Mouse (Mus musculus): ENCODE measurements at regions not wholly inside any gene's neighbourhood (a gene's known extent, or its start where the extent isn't known, plus 50 kb on each side); places are given as distances from the start of the nearest gene placed in this dataset.

DNA sequence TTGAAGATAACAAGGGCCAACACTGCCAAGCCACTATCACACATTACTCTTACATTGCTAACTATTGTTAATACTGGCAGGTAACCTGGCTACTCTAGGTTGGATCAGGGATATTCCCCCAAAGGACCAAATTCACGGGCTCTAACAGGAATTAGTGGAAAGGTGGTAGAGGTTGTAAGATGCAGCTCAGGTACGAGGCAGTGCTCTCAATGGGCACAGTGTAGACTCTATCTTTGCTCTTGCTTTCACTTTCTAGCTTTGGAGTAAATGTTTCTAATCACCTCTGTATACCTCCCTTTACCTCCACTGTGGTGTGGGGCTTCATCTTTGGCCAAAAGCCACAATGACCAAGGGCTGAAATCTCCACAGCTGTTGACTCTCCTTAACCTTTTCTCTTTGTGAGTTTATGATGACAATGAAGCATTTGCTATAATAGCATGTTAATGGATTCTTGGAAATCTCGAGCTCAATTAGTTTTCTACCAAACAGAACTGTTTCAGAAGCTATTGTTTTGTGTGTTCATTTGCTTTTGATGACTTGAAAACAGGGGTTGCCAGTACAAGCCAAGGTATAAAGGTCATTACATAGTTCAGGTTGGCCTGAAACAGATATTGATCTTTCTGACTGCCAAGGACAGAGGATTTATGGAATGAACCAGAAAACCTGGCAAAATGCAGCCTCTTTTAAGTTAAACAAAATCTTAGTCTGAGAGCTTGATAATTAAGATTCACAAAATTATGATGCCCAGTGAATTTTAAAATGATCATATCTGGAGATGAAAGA, 454.1 kb downstream of the 1190002N15Rik start:
- no peak overlapping the region for H3K4me3 ChIP-seq (replicated peaks)
- WGBS = 65% methylated on average over 3 of the region's 3 CpGs
- H3K4me2 ChIP-seq = no peak overlapping the region
- no peak overlapping the region for H3K9ac ChIP-seq
- no peak for ATAC-seq (ENCODE audit: insufficient read depth, low FRiP score, low read depth)
- no peaks in the 10 kb centered on the region for H3K27me3 ChIP-seq (replicated peaks)
- no peaks in the 10 kb centered on the region for H3K36me3 ChIP-seq
- H3K9me3 ChIP-seq = no peaks in the 10 kb centered on the region
- no peak overlapping the region for H3K27ac ChIP-seq
- H3K4me1 ChIP-seq = no peaks in the 10 kb centered on the region

DNA sequence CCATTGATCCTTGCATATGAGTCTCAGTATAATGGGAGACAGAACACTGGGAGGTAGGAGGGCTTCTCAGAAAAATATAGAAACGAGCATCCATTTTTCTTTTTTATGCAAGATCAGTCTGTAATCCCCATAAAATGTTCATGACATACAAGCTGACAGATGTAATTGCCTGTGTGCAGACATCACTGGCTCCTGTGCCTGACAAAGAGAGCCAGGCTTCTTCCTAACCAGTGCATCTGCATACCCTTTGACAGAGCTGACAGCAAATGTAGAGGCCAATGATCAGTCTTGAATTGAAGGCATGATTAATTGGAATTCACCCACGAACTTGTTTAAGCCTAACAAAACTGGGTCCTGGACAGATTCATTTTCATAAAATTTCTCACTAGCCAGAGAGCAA, 463.0 kb downstream of the 1190002N15Rik start:
- no peaks in the 10 kb centered on the region for H3K36me3 ChIP-seq
- 46% methylated on average over 2 of the region's 2 CpGs for WGBS
- no peak overlapping the region for H3K4me2 ChIP-seq
- H3K9me3 ChIP-seq = no peaks in the 10 kb centered on the region
- ATAC-seq (ENCODE audit: insufficient read depth, low FRiP score, low read depth) = no peak
- no peaks in the 10 kb centered on the region for H3K27me3 ChIP-seq (replicated peaks)
- no peaks in the 10 kb centered on the region for H3K4me1 ChIP-seq
- H3K27ac ChIP-seq = no peak overlapping the region
- no peak overlapping the region for H3K4me3 ChIP-seq (replicated peaks)
- no peak overlapping the region for H3K9ac ChIP-seq

DNA sequence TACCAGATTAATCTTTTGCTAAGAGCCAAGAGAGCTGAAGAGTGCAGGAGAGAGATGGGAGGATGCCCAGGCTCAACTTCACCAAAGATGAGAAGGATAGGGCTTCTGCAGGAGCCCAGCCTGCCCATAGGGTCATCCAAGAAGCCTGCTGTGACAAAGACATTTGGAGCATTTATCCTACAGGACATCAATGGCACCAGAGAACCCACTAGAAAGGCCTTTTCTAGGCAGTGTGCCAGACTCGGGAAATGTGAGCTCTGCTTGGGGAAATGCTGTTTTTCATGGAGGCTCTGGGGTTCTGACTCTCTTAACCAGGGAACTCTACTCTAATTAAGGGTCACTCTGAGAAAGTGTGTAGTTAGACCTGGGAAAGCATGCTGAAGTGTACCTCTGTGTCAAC, 470.8 kb downstream of the 1190002N15Rik start:
- no peak for ATAC-seq (ENCODE audit: insufficient read depth, low FRiP score, low read depth)

DNA sequence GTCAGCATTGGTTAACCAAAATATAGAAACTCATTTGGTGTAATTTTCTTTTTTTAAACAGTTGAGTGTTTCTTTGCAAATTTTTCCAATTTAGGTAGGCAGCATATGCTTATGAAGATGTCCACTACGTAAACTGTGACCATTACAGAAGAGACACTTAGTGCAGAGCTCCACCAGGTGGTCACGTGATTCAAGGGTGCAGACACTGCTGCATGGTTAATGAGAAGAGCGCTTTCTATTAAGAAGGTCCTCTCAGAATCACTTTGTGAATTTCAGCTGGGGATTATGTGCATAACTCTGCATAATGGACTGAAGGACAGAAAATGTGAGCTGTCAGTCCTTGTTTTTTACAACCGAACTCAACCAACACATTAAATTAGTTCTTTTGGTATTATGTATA, 484.7 kb downstream of the 1190002N15Rik start:
- WGBS = 82% methylated on average over 4 of the region's 4 CpGs
- H3K27me3 ChIP-seq (replicated peaks) = no peaks in the 10 kb centered on the region
- no peak overlapping the region for H3K4me2 ChIP-seq
- no peaks in the 10 kb centered on the region for H3K36me3 ChIP-seq
- no peak overlapping the region for H3K9ac ChIP-seq
- no peaks in the 10 kb centered on the region for H3K4me1 ChIP-seq
- H3K4me3 ChIP-seq (replicated peaks) = no peak overlapping the region
- H3K9me3 ChIP-seq = no peaks in the 10 kb centered on the region
- no peak overlapping the region for H3K27ac ChIP-seq
- no peak for ATAC-seq (ENCODE audit: insufficient read depth, low FRiP score, low read depth)

More for the DNA sequence above, 470.8 kb downstream of the 1190002N15Rik start:
- H3K27me3 ChIP-seq (replicated peaks) = no peaks in the 10 kb centered on the region
- no peaks in the 10 kb centered on the region for H3K9me3 ChIP-seq
- no peak overlapping the region for H3K9ac ChIP-seq
- H3K36me3 ChIP-seq = no peaks in the 10 kb centered on the region
- no peaks in the 10 kb centered on the region for H3K4me1 ChIP-seq
- no peak overlapping the region for H3K4me2 ChIP-seq
- H3K4me3 ChIP-seq (replicated peaks) = no peak overlapping the region
- no peak overlapping the region for H3K27ac ChIP-seq
- WGBS = 39% methylated on average over 1 of the region's 1 CpGs

DNA sequence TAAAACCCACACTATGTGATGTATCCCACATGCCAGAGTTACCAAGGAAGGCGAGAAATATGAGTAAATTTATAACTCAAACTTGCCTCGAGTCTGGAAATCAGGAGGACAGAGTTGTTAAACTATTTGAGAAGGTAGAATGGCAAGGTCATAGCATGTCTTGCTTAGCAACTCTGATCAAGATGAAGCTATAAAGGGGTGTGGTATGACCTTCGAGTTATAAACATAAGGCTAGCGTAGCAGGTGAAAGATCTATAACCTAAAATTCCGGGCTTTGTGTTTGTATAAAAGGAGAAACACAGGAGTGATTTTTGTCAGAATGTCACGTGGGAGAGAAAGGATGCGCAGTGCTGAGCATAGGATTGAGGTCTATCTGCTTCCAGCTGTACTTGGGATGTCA, 490.0 kb downstream of the 1190002N15Rik start:
- H3K9me3 ChIP-seq = no peaks in the 10 kb centered on the region
- H3K27ac ChIP-seq = no peak overlapping the region
- no peak overlapping the region for H3K4me3 ChIP-seq (replicated peaks)
- no peaks in the 10 kb centered on the region for H3K36me3 ChIP-seq
- 62% methylated on average over 7 of the region's 7 CpGs for WGBS
- no peak overlapping the region for H3K4me2 ChIP-seq
- ATAC-seq (ENCODE audit: insufficient read depth, low FRiP score, low read depth) = no peak
- no peaks in the 10 kb centered on the region for H3K4me1 ChIP-seq
- H3K27me3 ChIP-seq (replicated peaks) = no peaks in the 10 kb centered on the region
- no peak overlapping the region for H3K9ac ChIP-seq

DNA sequence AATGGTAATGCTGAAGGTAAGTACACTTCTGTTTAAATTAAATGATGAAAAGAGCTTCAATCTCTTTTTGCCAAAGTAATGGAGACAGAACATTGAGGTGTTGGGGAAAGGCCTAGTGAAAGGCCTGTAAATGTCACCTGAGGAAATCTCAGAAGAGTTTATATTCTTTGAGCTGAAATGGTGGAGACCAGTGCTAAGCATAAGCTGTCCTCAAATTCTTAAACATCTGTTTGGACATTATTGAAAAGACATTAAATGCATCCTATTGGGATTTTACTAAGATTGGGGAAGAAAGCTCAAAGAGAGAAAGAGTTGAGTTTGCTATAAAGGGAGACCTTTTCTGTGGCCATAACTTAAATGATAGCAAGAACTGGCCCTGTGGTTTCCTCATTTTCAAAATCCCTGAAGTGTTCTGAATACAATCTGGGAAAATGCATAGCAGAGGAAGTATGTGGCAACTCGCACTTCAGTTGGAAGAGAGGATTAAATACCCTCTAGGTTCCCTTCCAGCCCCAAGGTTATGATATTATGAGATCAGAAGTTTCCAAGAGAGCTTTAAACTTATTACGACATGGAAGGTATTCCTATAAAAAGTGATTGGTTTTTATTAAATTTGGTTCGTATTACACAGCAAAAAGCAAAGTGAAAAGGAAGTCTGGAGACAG, 492.3 kb downstream of the 1190002N15Rik start:
- no peak for ATAC-seq (ENCODE audit: insufficient read depth, low FRiP score, low read depth)
- H3K27ac ChIP-seq = no peak overlapping the region
- no peak overlapping the region for H3K4me2 ChIP-seq
- H3K4me1 ChIP-seq = no peaks in the 10 kb centered on the region
- no peaks in the 10 kb centered on the region for H3K9me3 ChIP-seq
- H3K36me3 ChIP-seq = no peaks in the 10 kb centered on the region
- H3K9ac ChIP-seq = no peak overlapping the region
- 72% methylated on average over 3 of the region's 3 CpGs for WGBS
- H3K4me3 ChIP-seq (replicated peaks) = no peak overlapping the region
- H3K27me3 ChIP-seq (replicated peaks) = no peaks in the 10 kb centered on the region

DNA sequence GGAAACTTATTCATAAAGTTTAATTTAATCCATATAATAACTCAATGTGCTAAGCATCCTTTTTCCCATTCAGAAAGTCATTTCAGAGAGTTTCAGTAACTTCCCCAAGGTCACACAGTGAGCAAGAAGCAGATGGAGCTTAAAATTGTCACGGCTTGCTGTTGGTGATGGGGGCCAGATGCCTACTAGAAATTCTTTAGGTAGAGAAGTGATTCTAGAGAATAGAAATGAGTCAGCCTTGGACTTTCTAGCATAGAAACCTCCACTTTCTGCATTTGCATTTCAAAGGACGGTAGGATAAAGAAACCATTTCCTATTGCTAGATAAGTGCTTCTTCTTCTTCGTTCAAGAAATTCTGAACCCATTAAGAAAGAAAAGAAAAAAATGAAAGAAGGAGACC, 514.1 kb downstream of the 1190002N15Rik start:
- 63% methylated on average over 3 of the region's 3 CpGs for WGBS
- Histone ChIP-seq H3K36me3 (no peaks in the 10 kb centered on the region), H3K4me1 (no peaks in the 10 kb centered on the region), H3K9me3 (no peaks in the 10 kb centered on the region), H3K27ac (no peak overlapping the region), H3K27me3 (replicated peaks) (no peaks in the 10 kb centered on the region), H3K4me2 (no peak overlapping the region), H3K9ac (no peak overlapping the region), H3K4me3 (replicated peaks) (no peak overlapping the region)
- no peak for ATAC-seq (ENCODE audit: insufficient read depth, low FRiP score, low read depth)

DNA sequence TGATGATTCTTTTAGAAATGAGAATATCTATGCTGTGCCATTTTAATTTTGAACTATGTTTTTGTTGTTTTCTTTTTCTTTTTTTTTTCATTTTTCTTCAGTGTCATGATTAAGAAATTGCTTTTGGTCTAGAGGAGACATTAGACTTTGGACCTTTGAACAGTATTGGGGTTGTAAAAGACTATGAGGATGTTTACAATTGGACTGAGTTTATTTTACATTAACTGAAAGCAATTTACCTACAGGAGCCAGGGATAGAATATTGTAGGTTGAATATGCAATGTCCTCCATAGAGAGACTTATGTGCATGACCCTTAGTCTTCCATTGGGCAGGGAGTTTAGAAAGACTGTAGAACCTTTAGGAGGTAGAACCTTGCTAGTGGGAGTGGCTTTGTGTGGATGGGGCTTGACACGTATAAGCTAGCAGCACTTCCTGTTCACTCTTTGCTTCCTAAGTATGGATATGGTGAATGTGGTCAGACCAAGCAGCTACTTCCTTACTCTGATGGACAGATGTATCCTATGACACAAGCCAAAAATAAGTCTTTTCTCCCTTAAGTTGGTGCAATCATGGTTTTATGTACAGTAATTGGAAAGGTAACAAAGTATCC, 516.5 kb downstream of the 1190002N15Rik start:
- no peaks in the 10 kb centered on the region for H3K4me1 ChIP-seq
- H3K4me3 ChIP-seq (replicated peaks) = no peak overlapping the region
- H3K9ac ChIP-seq = no peak overlapping the region
- no peaks in the 10 kb centered on the region for H3K27me3 ChIP-seq (replicated peaks)
- no peaks in the 10 kb centered on the region for H3K36me3 ChIP-seq
- WGBS = 62% methylated on average over 1 of the region's 1 CpGs
- no peak overlapping the region for H3K4me2 ChIP-seq
- no peaks in the 10 kb centered on the region for H3K9me3 ChIP-seq
- H3K27ac ChIP-seq = no peak overlapping the region
- no peak for ATAC-seq (ENCODE audit: insufficient read depth, low FRiP score, low read depth)

DNA sequence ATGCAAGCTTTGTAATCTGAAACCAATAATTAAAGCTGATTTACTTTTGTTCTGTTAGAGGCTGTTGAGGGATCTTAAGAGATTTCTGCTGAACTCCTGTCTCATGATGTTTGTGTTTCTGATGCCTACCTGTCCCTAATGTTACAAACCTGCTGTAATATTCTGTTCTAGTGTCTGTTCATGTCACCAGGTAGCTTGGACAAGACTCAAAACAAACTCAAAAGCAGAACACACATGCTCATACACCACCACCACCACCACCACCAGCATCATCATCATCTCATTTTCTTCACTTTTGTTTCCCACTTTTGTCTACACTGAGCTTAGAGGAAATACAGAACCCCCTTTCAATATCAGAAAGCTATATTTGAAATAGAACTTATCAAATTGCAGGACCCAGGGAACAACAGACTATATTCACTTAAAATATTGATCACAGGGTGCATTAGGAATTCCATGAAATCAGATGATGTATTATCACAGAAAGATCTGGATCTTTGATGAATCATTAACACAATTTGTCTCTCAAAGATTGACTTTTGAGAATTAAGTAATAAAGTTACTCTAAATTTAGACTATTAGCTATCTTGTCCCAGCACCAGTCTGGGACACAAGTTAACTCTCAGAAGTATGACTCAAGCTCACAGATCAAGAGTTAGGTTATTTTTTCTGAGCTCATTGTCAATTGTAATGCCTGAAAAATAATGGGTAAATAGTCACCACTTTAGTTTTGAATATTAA, 521.0 kb downstream of the 1190002N15Rik start:
- Histone ChIP-seq H3K9ac (no peak overlapping the region), H3K27me3 (replicated peaks) (no peaks in the 10 kb centered on the region), H3K4me2 (no peak overlapping the region), H3K36me3 (no peaks in the 10 kb centered on the region), H3K4me1 (no peaks in the 10 kb centered on the region), H3K4me3 (replicated peaks) (no peak overlapping the region), H3K27ac (no peak overlapping the region), H3K9me3 (no peaks in the 10 kb centered on the region)
- ATAC-seq (ENCODE audit: insufficient read depth, low FRiP score, low read depth) = no peak

DNA sequence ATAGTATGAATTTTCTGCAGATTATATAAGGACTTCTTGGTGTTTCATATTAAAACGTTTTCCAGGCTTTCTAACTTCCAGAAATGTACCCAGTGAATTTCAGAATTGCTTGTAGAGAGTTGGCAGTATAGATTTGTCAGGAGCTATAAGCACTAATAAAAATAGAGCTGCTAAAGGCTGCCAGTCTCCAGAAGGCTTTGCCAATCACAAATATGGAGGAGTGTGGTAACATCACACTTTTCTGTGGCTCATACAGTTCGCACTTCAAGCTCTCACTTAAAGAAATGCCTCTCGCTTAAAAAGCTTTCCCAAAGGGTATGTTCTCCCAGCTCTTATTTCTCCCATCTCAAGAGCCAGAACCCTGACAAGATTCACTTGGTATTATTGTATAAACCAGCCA, 545.7 kb downstream of the 1190002N15Rik start:
- no peaks in the 10 kb centered on the region for H3K36me3 ChIP-seq
- no peak overlapping the region for H3K9ac ChIP-seq
- no peaks in the 10 kb centered on the region for H3K9me3 ChIP-seq
- WGBS = 70% methylated on average over 3 of the region's 3 CpGs
- H3K4me3 ChIP-seq (replicated peaks) = no peak overlapping the region
- H3K4me2 ChIP-seq = no peak overlapping the region
- no peak overlapping the region for H3K27ac ChIP-seq
- H3K27me3 ChIP-seq (replicated peaks) = no peaks in the 10 kb centered on the region
- ATAC-seq (ENCODE audit: insufficient read depth, low FRiP score, low read depth) = no peak
- no peaks in the 10 kb centered on the region for H3K4me1 ChIP-seq

DNA sequence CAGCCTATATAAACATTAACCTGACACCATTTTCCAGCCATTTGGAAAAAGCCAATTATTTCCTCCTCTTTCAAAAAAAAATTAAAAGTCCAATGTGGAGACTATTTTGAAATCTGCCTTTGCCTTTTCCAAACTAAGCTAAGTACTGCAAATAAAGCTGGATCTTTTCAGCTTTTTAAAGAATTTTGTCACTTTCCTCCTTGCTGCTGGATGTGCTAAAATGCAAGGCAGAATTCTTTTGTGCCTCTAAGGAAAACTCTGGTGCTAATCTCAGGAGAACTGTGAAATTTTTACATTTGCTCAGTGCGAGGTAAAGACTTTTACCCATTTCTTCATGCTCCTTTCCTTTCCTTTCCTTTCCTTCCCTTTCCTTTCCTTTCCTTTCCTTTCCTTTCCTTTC, 546.7 kb downstream of the 1190002N15Rik start:
- no peaks in the 10 kb centered on the region for H3K4me1 ChIP-seq
- H3K9ac ChIP-seq = no peak overlapping the region
- no peak overlapping the region for H3K4me2 ChIP-seq
- no peak overlapping the region for H3K4me3 ChIP-seq (replicated peaks)
- H3K27ac ChIP-seq = no peak overlapping the region
- H3K27me3 ChIP-seq (replicated peaks) = no peaks in the 10 kb centered on the region
- no peaks in the 10 kb centered on the region for H3K9me3 ChIP-seq
- WGBS = 49% methylated on average over 1 of the region's 1 CpGs
- H3K36me3 ChIP-seq = no peaks in the 10 kb centered on the region
- ATAC-seq (ENCODE audit: insufficient read depth, low FRiP score, low read depth) = no peak

DNA sequence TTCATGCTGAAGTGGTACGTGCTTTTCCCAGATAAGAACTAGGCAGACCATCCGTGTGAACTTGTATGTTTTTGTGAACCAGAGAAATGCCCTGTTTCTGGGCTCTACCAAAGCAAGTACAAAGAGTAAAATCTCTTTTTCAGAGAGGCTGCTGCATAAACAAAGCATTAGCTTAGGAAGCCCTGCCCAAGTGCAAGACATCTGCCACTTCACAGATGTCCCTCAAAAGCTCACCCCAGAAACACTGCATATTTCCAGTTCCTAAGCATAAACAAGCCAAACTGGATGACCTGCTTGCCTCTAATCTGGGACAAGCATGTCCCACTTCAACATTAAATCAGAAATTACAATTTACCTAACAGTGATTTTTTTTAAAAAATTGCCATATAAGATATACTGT, 556.7 kb downstream of the 1190002N15Rik start:
- H3K4me3 ChIP-seq (replicated peaks) = no peak overlapping the region
- H3K36me3 ChIP-seq = no peaks in the 10 kb centered on the region
- no peak overlapping the region for H3K4me2 ChIP-seq
- WGBS = 36% methylated on average over 2 of the region's 2 CpGs
- no peak for ATAC-seq (ENCODE audit: insufficient read depth, low FRiP score, low read depth)
- H3K4me1 ChIP-seq = no peaks in the 10 kb centered on the region
- no peak overlapping the region for H3K27ac ChIP-seq
- no peak overlapping the region for H3K9ac ChIP-seq
- H3K27me3 ChIP-seq (replicated peaks) = no peaks in the 10 kb centered on the region
- H3K9me3 ChIP-seq = no peaks in the 10 kb centered on the region

All from stomach, embryonic 15.5 days (tissue).